Mouse (Mus musculus): Measurements from ENCODE around the gene Lrch2. TPM values are rescaled to one million over a fixed set of nuclear protein-coding genes. Genes with fewer than 3 reads are reported as not detected.
"Not testable (repeated sequence)": the region's sequence is repeated elsewhere in the genome, so short reads cannot be mapped to it uniquely, and the experiment has no call there.

Gene Lrch2
- polyA plus RNA-seq (2015; fragmentation: Nextera tagmentation; extraction: Ambion mirVana), result 3.0 and 3.4 TPM in 2 replicates

DNA sequence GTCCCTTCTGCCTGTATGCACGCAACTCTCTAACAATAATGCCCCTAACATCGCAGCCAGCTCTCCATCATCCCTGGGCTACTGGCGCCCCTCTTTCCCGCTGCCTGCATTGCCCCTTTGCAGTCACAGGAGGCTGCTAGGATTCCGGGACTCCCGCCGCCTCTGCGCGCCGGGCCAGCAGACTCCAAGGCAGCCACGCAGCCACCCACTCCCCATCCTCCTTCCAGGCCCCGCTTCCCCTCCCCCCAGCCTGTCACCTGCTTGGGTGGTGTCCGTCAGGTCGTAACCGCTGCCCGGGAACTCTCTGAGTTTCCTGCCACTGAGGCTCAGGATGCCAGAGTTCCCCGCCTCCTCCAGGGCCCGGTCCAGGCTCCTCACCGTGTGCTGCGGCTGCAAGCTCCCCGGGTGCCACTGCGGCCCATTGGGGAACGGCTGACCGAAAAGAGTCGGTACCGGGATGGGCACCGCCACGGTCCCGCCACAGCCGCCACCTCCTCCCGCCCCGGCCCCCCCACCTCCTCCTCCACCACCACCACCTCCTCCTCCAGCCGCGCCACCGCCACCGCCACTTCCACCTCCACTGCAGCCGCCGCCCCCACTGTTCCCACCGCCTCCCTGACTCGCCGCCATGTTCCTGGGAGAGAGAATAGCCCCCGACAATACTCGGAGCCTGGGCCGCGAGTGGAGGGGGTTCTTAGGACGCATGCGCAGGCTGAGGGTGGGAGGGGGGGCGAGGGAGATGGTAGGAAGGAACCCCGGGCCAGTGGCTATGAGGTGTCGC is at the start of gene Lrch2:
Gene Lrch2, minus strand, starts transcription at position 661 of the 781 bp plus-strand sequence.
- H3K4me1 ChIP-seq, result no peaks in the 10 kb centered on the region
- H3K4me3 ChIP-seq, result peak within 1 kb of the TSS; percentile 56
- H3K9me3 ChIP-seq, result no peaks in the 10 kb centered on the region
- peak within 1 kb of the TSS; percentile 51 for H3K9ac ChIP-seq
- ATAC-seq (ENCODE audit: borderline replicate concordance, extremely low read depth, low FRiP score, low TSS enrichment), result peak; percentile 91
- no peaks in the 10 kb centered on the region for H3K36me3 ChIP-seq
- H3K4me2 ChIP-seq, result peak within 1 kb of the TSS; percentile 52
- peak within 1 kb of the TSS; percentile 55 for H3K27ac ChIP-seq
- 11% methylated on average over 27 of the region's 50 CpGs for WGBS
- no peaks in the 10 kb centered on the region for H3K27me3 ChIP-seq

DNA sequence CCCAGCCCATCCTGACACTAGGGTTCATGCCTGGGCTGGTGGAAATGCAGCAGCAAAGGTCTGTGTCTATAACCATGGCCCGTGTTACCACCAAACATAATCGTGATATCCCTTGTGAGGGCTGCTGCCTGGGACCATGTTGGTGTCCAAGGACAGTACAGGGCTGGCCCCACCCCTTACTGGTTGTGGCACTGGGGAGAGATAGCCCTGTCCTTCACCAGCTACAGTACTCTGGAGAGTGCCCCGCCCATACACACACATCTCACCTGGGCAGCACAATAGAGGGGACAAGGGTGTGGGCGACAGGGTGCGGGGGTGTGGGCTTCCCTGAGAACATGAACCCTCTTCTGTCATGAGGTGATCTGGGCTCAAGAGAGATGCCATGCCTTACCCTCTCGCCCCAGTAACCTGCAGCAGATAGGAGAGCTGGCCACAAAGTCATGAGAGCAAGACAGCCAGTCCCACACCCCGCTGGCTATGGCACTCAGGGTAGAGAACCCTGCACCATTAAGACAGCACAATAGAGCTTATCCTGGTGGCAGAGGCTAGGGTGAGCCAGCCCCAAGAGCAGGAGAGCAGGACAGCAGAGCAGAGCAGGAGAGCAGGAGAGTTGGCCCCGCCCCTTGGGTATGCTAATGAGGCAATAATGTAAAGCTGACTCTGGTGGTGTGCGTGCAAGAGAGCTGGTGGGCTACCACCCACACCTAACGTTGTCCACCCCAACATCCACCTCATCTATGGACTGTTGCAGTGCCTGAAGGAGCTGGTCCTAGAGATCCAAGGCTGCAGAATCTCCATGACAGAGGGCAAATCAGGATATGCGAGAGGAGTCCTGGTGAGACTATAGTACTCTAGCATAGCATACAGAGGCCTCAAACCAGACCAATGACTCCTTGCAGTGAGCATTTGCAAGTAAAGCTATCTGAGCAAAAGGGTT is 12.7 kb downstream of the Lrch2 start:
- ATAC-seq (ENCODE audit: borderline replicate concordance, extremely low read depth, low FRiP score, low TSS enrichment), result no peak
- WGBS, result 69% methylated on average over 11 of the region's 11 CpGs
- H3K27me3 ChIP-seq, result no peaks in the 10 kb centered on the region
- H3K4me2 ChIP-seq, result no peak overlapping the region
- no peak overlapping the region for H3K9ac ChIP-seq
- no peak overlapping the region for H3K27ac ChIP-seq
- H3K9me3 ChIP-seq, result no peaks in the 10 kb centered on the region
- no peaks in the 10 kb centered on the region for H3K36me3 ChIP-seq
- H3K4me1 ChIP-seq, result no peaks in the 10 kb centered on the region
- no peak overlapping the region for H3K4me3 ChIP-seq

DNA sequence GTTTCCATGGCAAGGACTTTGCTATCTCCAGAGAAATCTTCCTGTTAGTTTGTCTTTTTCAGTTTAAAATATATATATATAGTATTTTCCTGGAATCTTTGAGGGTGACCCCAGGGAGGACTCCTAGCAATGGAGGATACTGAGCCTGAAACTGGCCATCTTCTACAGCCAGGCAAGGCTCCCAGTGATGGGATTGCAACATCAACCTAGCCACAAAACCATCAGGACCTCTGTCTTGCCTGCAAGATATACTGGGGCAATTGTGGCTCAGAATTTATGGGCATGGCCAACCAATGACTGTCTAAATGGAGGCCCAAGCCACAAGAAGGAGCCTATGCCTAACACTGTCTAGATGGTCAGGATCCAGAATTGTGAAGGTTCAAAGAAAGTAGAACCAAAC is 15.5 kb downstream of the Lrch2 start:
- Histone ChIP-seq H3K4me2 (no peak overlapping the region), H3K27me3 (no peaks in the 10 kb centered on the region), H3K4me3 (no peak overlapping the region), H3K9ac (no peak overlapping the region), H3K9me3 (no peaks in the 10 kb centered on the region), H3K36me3 (no peaks in the 10 kb centered on the region), H3K4me1 (no peaks in the 10 kb centered on the region), H3K27ac (no peak overlapping the region)
- ATAC-seq (ENCODE audit: borderline replicate concordance, extremely low read depth, low FRiP score, low TSS enrichment), result no peak

DNA sequence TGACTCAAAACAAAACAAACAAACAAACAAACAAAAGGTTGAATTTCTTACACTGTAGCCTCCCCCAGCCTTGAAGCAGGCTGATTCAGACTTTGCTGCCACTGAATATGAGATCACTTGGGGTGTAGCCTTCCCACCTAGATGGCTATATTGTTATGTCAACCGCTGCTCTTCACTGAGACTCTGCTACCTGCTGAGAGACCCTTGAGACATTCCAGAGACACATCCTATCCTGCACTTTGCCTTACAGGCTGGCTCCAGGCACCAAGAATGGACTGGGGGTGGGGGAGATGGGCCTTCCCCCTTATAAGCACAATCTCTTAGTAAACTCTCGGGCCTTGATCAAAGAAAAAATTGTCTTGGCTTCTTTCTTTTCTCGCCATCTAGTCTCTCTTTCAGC is 16.8 kb downstream of the Lrch2 start:
- 82% methylated on average over 3 of the region's 3 CpGs for WGBS
- not testable (repeated sequence) for H3K9me3 ChIP-seq; H3K9ac ChIP-seq; H3K27ac ChIP-seq; H3K4me2 ChIP-seq; ATAC-seq (ENCODE audit: borderline replicate concordance, extremely low read depth, low FRiP score, low TSS enrichment); H3K4me1 ChIP-seq; H3K27me3 ChIP-seq; H3K36me3 ChIP-seq; H3K4me3 ChIP-seq

DNA sequence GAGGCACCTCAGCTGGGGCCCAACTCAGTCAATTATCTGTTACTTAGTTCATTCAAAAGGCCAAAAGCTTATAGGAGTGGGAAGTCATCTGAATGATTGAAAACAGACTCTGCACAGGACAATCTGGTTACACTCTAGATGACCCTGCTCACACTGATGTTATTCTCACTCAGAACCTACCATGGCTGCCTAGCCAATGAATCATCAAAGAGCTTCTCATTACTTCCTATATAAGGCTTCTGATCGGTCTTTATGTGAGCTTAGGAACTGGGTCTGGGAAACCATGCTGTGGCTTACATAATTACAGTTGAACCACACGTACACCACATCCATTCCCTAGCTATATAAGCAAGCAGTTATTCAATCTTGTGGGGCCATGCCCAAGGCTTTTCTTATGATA is 18.3 kb downstream of the Lrch2 start:
- H3K27ac ChIP-seq, result no peak overlapping the region
- no peak overlapping the region for H3K4me3 ChIP-seq
- ATAC-seq (ENCODE audit: borderline replicate concordance, extremely low read depth, low FRiP score, low TSS enrichment), result no peak
- H3K36me3 ChIP-seq, result no peaks in the 10 kb centered on the region
- H3K27me3 ChIP-seq, result no peaks in the 10 kb centered on the region
- H3K9me3 ChIP-seq, result no peaks in the 10 kb centered on the region
- no peaks in the 10 kb centered on the region for H3K4me1 ChIP-seq
- no peak overlapping the region for H3K9ac ChIP-seq
- WGBS, result 67% methylated on average over 2 of the region's 2 CpGs
- no peak overlapping the region for H3K4me2 ChIP-seq

DNA sequence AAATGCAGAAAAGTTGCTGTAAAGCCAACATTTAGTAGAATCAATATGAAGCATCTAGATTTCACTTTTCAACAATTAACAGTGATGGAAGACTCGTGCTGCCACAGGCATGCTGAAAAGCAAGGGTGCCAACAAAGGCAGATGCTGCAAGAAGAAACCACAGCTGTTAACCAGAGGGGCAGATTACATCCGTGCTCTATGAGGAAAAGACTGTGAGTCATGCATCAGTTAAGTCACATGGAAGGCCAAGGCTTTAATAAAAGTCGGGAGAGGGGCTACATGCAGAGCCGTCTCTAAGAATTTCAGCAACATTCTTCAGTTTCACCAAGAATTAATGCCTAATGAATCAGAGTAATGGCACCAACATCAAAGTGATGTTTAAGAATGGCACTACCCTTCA is 22.2 kb downstream of the Lrch2 start:
- Histone ChIP-seq H3K4me2 (no peak overlapping the region), H3K4me3 (no peak overlapping the region), H3K4me1 (no peaks in the 10 kb centered on the region), H3K9ac (no peak overlapping the region), H3K27me3 (no peaks in the 10 kb centered on the region), H3K9me3 (no peaks in the 10 kb centered on the region), H3K27ac (no peak overlapping the region), H3K36me3 (no peaks in the 10 kb centered on the region)
- no peak for ATAC-seq (ENCODE audit: borderline replicate concordance, extremely low read depth, low FRiP score, low TSS enrichment)
- WGBS, result 52% methylated on average over 4 of the region's 4 CpGs

DNA sequence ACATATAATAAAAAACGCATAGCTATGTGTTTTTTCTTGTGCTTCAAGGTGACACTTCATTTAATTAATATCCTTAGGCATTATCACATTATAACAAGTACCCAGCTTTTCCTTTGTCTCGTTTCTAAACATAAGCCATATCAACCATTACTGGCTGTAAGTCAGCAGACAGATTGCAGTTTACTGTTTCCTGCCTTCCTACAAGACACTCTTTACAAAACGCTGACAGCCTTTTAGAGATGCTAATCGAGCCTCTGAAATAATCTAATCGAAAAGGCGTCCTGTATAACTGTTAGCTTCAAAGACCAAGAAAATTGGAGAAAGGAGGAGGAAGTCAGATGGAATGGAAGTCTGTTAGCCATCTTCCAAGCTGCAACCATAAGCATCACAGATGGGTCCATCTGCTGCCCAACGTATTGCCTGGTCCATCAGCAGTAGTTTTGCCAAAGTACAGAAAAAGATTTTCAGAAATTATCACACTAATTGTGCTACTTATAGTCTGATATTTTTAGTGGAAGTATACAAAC is 26.2 kb downstream of the Lrch2 start:
- WGBS, result 57% methylated on average over 7 of the region's 7 CpGs
- Histone ChIP-seq H3K27ac (no peak overlapping the region), H3K9me3 (no peaks in the 10 kb centered on the region), H3K4me2 (no peak overlapping the region), H3K36me3 (no peaks in the 10 kb centered on the region), H3K4me1 (no peaks in the 10 kb centered on the region), H3K4me3 (no peak overlapping the region), H3K9ac (no peak overlapping the region), H3K27me3 (no peaks in the 10 kb centered on the region)
- ATAC-seq (ENCODE audit: borderline replicate concordance, extremely low read depth, low FRiP score, low TSS enrichment), result no peak

DNA sequence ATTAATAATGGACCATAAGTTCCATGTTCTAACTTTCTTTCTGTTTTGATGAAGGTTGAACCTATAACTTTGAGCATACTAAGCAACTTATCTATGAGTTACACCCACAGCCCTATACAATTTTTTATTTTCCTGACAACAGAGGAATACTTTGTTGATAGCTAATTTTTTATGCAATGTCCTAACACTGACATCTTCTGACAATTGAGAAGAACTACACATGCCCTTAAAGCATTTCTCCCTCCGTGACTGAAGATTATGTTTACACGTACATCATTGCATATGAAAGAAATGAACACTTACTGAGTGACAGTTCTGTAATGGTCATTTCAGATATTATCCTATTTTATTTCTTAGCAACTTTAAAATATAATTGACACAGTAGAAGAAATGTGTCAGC is 64.3 kb downstream of the Lrch2 start:
- H3K4me1 ChIP-seq, result no peaks in the 10 kb centered on the region
- no peaks in the 10 kb centered on the region for H3K9me3 ChIP-seq
- WGBS, result 49% methylated on average over 2 of the region's 2 CpGs
- no peaks in the 10 kb centered on the region for H3K27me3 ChIP-seq
- H3K9ac ChIP-seq, result no peak overlapping the region
- H3K36me3 ChIP-seq, result no peaks in the 10 kb centered on the region
- H3K27ac ChIP-seq, result no peak overlapping the region
- ATAC-seq (ENCODE audit: borderline replicate concordance, extremely low read depth, low FRiP score, low TSS enrichment), result no peak
- no peak overlapping the region for H3K4me3 ChIP-seq
- no peak overlapping the region for H3K4me2 ChIP-seq

GRCm38 (mm10) chrX:147453610-147454009 is 100.3 kb downstream of the Lrch2 start, which contains the start of gene Vmn1r239-ps:
TSS of gene Vmn1r239-ps (minus strand) at chrX:147453710.
- 80% methylated on average over 1 of the region's 1 CpGs for WGBS
- H3K4me3 ChIP-seq; H3K9me3 ChIP-seq; H3K4me1 ChIP-seq; H3K27me3 ChIP-seq; H3K36me3 ChIP-seq; H3K9ac ChIP-seq; ATAC-seq (ENCODE audit: borderline replicate concordance, extremely low read depth, low FRiP score, low TSS enrichment); H3K4me2 ChIP-seq; H3K27ac ChIP-seq: not testable (repeated sequence)

- no peaks in the 10 kb centered on the region for H3K9me3 ChIP-seq
- no peak overlapping the region for H3K4me2 ChIP-seq
- no peak overlapping the region for H3K4me3 ChIP-seq
- WGBS, result 81% methylated on average over 4 of the region's 4 CpGs
- ATAC-seq (ENCODE audit: borderline replicate concordance, extremely low read depth, low FRiP score, low TSS enrichment), result no peak
- H3K9ac ChIP-seq, result no peak overlapping the region
- no peaks in the 10 kb centered on the region for H3K4me1 ChIP-seq
- no peaks in the 10 kb centered on the region for H3K36me3 ChIP-seq
- no peaks in the 10 kb centered on the region for H3K27me3 ChIP-seq
- H3K27ac ChIP-seq, result no peak overlapping the region
These were observed 110.5 kb downstream of the Lrch2 start for GRCm38 (mm10) chrX:147443386-147443785.

DNA sequence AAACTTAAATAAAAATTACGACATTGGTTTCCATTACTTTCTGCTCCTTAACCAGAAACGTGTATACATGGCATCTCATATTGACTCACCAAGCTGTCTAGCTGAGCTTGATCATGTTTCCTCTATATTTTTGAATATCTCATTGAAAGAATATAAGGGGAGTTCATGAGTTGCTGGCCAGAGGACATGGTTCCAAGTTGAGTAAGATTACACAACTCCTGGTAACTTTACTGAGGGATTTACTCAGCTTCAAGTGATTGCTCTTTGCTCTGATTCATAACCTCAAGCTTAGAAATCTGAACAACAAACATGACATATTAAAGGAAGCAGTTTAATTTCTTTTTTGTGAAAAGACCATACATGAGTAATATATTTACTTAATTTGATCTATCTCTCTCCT is 118.5 kb downstream of the Lrch2 start:
- WGBS, result 68% methylated on average over 2 of the region's 2 CpGs
- Histone ChIP-seq H3K4me1 (no peaks in the 10 kb centered on the region), H3K27ac (no peak overlapping the region), H3K9ac (no peak overlapping the region), H3K4me3 (no peak overlapping the region), H3K4me2 (no peak overlapping the region), H3K27me3 (no peaks in the 10 kb centered on the region), H3K9me3 (no peaks in the 10 kb centered on the region), H3K36me3 (no peaks in the 10 kb centered on the region)
- ATAC-seq (ENCODE audit: borderline replicate concordance, extremely low read depth, low FRiP score, low TSS enrichment), result no peak

- H3K9ac ChIP-seq, result no peak overlapping the region
- no peaks in the 10 kb centered on the region for H3K27me3 ChIP-seq
- no peaks in the 10 kb centered on the region for H3K36me3 ChIP-seq
- WGBS, result 29% methylated on average over 1 of the region's 1 CpGs
- ATAC-seq (ENCODE audit: borderline replicate concordance, extremely low read depth, low FRiP score, low TSS enrichment), result peak; percentile 89; the same call in 1 of the 2 replicates
- no peak overlapping the region for H3K27ac ChIP-seq
- H3K4me2 ChIP-seq, result no peak overlapping the region
- no peaks in the 10 kb centered on the region for H3K9me3 ChIP-seq
- H3K4me3 ChIP-seq, result no peak overlapping the region
- H3K4me1 ChIP-seq, result no peaks in the 10 kb centered on the region
These were observed 124.1 kb downstream of the Lrch2 start for GRCm38 (mm10) chrX:147429753-147430152.
